ENCODE assay signal across 8 mouse cellular contexts in genomic region chr13:61998803-61999202, GRCm38 (mm10).
DNase-seq lines count a peak whose midpoint lies in the region; ATAC-seq and TF ChIP-seq lines count a peak whose summit lies in the region.
"Not testable (repeated sequence)": the region's sequence is repeated elsewhere in the genome, so short reads cannot be mapped to it uniquely, and the experiment has no call there.

No protein-coding gene starts in this region.

- not testable (repeated sequence) for ATAC-seq in heart, embryonic 12.5 days (ENCODE audit: insufficient number of reproducible peaks, low FRiP score); intestine, embryonic 16.5 days; lung, embryonic 15.5 days (ENCODE audit: borderline replicate concordance, extremely low read depth, low FRiP score, low TSS enrichment)

- TF ChIP-seq CTCF in ES-Bruce4 (IDR thresholded peaks at IDR 0.05; ENCODE audit: low read depth, low read length) = peak; percentile 32

- 0 out of 2 replicates have a peak overlapping the region, but pooled peaks have one; percentile 40 for H3K4me3 ChIP-seq in ES-Bruce4 (ENCODE audit: low read depth, low read length)
- peak overlapping the region; percentile 27 for H3K4me3 ChIP-seq in heart, embryonic 12.5 days
- H3K4me3 ChIP-seq in intestine, embryonic 16.5 days (ENCODE audit: low read length) = peak overlapping the region; percentile 19; the same call in 1 of the 2 replicates
- H3K4me3 ChIP-seq in limb, embryonic 10.5 days = not testable (repeated sequence)
- H3K4me3 ChIP-seq in lung, embryonic 15.5 days = peak overlapping the region; percentile 17; the same call in 1 of the 2 replicates

- peak; percentile 7 to 10 for DNase-seq in cerebellum, postnatal 10 days
- DNase-seq in limb, embryonic 10.5 days (ENCODE audit: low spot score) = peak; percentile 31
- peak; percentile 11 for DNase-seq in retina, embryonic 14.5 days (ENCODE audit: low spot score)
- DNase-seq in thymus, postnatal 25 days = peak; percentile 17

- 4% methylated on average over 6 of the region's 6 CpGs for WGBS in heart, embryonic 12.5 days
- 6% methylated on average over 6 of the region's 6 CpGs for WGBS in intestine, embryonic 16.5 days
- WGBS in limb, embryonic 10.5 days = 11% methylated on average over 6 of the region's 6 CpGs
- WGBS in lung, embryonic 15.5 days = 3% methylated on average over 6 of the region's 6 CpGs

- not testable (repeated sequence) for H3K36me3 ChIP-seq in ES-Bruce4 (ENCODE audit: control insufficient read depth, insufficient read depth, low read length, poor library complexity, severe bottlenecking); heart, embryonic 12.5 days; intestine, embryonic 16.5 days (ENCODE audit: control insufficient read depth, insufficient read depth, low read length); limb, embryonic 10.5 days; lung, embryonic 15.5 days

- H3K27ac ChIP-seq in ES-Bruce4 (ENCODE audit: insufficient read depth, low read length); heart, embryonic 12.5 days (ENCODE audit: poor library complexity, severe bottlenecking); intestine, embryonic 16.5 days (ENCODE audit: low read length); limb, embryonic 10.5 days; lung, embryonic 15.5 days: not testable (repeated sequence)

- H3K27me3 ChIP-seq in ES-Bruce4 (ENCODE audit: control insufficient read depth, insufficient read depth, low read length, poor library complexity, severe bottlenecking); heart, embryonic 12.5 days (replicated peaks); intestine, embryonic 16.5 days (replicated peaks; ENCODE audit: control insufficient read depth, insufficient read depth, low read length); limb, embryonic 10.5 days (ENCODE audit: low read depth, poor library complexity, severe bottlenecking); lung, embryonic 15.5 days: not testable (repeated sequence)

- peak overlapping the region; percentile 43; the same call in 1 of the 2 replicates for H3K9ac ChIP-seq in ES-Bruce4 (ENCODE audit: low read depth, poor library complexity, severe bottlenecking)
- H3K9ac ChIP-seq in heart, embryonic 12.5 days; intestine, embryonic 16.5 days (ENCODE audit: low read depth, low read length); lung, embryonic 15.5 days: not testable (repeated sequence)

- not testable (repeated sequence) for H3K9me3 ChIP-seq in ES-Bruce4 (replicated peaks; ENCODE audit: control insufficient read depth, insufficient read depth, low read length, poor library complexity, severe bottlenecking); heart, embryonic 12.5 days (replicated peaks); intestine, embryonic 16.5 days (ENCODE audit: control insufficient read depth, low read length); limb, embryonic 10.5 days (replicated peaks); lung, embryonic 15.5 days

- H3K4me1 ChIP-seq in ES-Bruce4 (ENCODE audit: control insufficient read depth, insufficient read depth, low read length); heart, embryonic 12.5 days (replicated peaks); intestine, embryonic 16.5 days (ENCODE audit: control insufficient read depth, insufficient read depth, low read length); limb, embryonic 10.5 days; lung, embryonic 15.5 days: not testable (repeated sequence)

- not testable (repeated sequence) for TF ChIP-seq POLR2A in ES-Bruce4 (IDR thresholded peaks at IDR 0.05; ENCODE audit: insufficient read depth, low read length)

- TF ChIP-seq EP300 in ES-Bruce4 (IDR thresholded peaks at IDR 0.05; ENCODE audit: insufficient read depth, low read depth, low read length) = not testable (repeated sequence)

- peak overlapping the region; percentile 53 for H3K4me2 ChIP-seq in heart, embryonic 12.5 days
- peak overlapping the region; percentile 37; the same call in 1 of the 2 replicates for H3K4me2 ChIP-seq in intestine, embryonic 16.5 days (ENCODE audit: low read depth, low read length)
- peak overlapping the region; percentile 44 for H3K4me2 ChIP-seq in lung, embryonic 15.5 days
